Mouse (Mus musculus): ENCODE measurements around the gene Klhl30.

Klhl30 gene

DNA sequence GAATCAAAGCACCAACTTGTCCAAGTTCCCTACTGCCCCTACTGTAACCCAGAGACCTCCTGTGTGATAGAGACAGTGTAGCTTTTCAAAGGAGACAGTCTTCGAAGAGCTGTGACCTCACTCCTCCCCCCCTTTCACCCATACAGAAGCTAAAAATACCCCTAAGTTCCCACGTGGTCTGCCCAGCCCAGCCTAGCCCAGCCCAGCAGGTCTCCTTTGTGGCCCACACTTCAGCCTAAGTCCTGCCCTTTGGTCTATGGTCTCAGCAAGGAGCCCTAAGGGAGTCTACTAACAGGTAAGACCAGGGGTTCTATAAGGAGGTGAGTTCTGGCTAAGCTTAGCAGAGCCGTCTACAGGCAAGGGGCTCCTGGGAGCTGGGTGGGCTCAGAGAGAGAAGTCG, at the start of gene Klhl30:
Gene Klhl30 (plus strand): TSS at position 176 of the 400 bp plus-strand sequence.
- DNase-seq (ENCODE audit: low read depth, low spot score), result no peak

DNA sequence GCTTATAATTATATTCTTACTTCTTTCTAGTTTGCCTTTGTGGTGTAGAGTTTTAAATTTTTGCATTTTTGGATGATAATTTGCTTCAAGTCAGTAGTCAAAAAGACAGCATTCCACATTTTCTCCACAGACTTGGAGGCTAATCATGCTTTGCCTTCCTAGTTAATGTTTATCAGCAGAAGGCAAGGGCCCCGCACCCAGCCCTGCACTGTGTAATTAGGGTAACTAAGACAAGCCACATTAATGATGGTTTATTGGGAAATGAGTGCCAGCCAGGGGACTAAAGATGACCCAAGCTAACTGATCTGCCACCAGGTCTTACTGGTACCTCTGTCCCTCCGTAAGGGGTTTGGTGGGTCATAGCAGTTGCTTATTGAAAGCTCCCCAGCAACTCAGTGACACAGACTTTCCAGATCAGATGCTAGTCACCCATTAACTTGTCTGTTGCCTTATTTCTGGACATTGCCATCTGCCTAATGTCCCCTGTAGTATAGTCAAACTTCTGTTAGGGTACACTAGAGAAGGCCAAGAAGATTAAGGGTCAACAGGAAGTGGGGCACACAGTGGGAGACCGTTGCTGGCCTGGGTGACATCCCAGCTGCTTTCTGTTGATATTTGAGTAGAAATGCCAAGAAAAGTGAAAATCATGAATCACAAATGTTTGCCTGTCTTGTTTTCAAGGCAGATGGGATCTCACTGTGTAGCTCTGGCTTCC, 49.5 kb upstream of the Klhl30 start:
- no peak for DNase-seq (ENCODE audit: low read depth, low spot score)

DNA sequence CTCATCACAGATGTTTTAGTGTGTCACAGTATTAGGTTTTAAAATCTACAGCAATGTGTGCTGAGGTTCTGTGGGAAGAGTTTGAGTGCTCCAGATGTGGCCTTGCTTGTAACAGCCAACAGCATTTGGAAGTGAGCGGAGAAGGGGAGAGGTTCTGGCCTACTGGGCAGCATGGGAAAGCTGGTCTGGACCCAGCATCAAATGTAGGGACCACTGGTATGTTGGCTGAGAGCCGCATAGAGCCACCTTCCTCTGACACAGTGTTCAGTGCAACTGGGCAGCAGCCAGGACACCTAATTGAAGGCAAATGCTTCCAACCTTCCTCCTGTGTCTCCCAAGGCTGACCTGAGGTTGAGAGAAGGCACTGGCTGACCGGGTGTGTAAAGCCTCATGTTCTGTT, 48.8 kb upstream of the Klhl30 start:
- DNase-seq (ENCODE audit: low read depth, low spot score), result no peak

DNA sequence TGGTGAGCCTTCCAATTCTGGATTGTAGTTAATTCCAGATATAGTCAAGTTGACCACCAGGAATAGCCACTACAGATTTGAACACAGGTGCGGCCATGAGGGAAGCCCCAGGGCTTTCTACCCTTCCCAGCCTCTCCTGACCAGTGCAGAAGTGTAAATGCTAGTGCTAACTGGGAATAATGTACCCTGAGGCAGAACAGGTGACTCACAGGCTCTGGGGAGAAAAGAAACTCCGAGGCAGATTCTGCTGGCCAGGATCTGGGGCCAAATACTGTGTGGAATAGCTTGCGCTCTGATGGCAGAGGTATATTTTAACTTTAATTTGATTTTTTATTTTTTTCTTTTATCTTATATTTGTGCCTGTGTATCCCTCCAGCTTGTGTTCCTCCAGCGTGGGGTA, 46.2 kb upstream of the Klhl30 start:
- DNase-seq (ENCODE audit: low read depth, low spot score), result no peak

GRCm38 (mm10) chr1:91309366-91310085, 41.3 kb upstream of the Klhl30 start:
- DNase-seq (ENCODE audit: low read depth, low spot score), result no peak

DNA sequence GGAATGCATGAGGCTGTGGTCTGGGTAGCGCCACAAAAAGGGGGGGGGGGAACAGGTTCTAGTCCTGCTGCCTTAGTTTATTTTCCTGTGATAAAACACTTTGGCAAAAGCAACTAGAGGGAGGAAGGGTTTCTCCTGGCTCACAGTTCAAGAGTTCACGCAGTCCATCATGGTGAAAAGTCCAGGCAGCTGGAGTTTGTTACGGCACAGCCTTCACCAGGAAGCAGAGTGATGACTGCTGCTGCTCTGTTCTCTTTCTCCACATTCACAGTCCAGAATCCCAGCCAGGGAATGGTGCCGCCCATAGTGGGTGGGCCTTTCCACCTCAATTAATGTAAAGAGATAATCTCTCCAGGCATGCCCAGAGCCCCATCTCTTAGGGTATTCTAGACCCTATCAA, 38.5 kb upstream of the Klhl30 start:
- DNase-seq (ENCODE audit: low read depth, low spot score), result no peak

- no peak for DNase-seq (ENCODE audit: low read depth, low spot score)
Measured at GRCm38 (mm10) chr1:91313251-91313650, 37.6 kb upstream of the Klhl30 start.

DNA sequence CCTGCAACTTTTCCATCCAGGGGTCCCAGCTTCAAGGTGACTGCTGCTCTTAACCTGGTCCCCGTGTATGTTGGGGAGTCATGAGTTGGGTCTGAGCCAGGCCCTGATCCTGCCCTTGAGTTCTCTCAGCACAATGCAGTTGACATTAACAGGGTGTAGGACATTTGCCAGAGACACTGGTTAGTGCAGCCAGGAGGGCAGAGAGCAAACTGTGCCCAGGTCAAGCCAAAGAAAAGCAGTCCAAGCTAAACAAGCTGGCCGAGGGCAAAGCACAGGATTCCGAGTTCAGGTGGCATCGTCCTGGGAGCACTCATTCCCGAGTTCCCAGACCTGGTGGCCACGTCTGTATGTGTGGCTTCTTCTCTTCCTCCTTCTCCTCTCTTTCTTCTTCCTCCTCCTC, 33.2 kb upstream of the Klhl30 start:
- DNase-seq (ENCODE audit: low read depth, low spot score), result no peak

- DNase-seq (ENCODE audit: low read depth, low spot score), result no peak
Measured at GRCm38 (mm10) chr1:91321760-91322438, 28.9 kb upstream of the Klhl30 start, which contains the start of gene Espnl. Gene Espnl, plus strand, starts transcription at chr1:91322075.

GRCm38 (mm10) chr1:91324646-91325045, 26.2 kb upstream of the Klhl30 start:
- no peak for DNase-seq (ENCODE audit: low read depth, low spot score)

DNA sequence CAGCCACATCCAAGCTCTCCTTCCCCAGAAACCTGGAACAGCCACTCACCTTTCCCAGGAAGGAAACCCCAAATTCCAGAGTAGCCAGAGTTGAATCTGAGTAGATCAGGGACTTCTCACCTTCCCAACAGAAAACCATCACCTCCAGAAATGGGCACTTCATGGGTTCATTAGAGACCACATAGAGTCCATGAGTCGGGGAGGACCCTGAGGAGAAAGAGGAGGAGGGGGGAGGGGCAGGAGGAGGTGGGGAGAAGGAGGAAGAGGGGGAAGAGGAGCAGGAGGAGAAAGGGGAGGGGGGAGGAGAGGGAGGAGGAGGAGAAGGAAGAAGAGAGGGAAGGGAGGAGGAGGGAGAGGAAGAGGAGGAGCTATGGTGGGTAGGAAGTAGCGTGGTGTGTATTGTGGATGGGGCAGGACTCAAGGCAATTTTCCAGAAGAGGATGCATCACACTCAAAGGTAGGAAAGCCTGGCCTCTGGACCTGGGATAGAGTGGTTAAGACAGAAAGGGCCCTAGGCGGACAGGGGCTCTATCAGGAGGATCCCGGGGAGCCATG, 25.3 kb upstream of the Klhl30 start:
- no peak for DNase-seq (ENCODE audit: low read depth, low spot score)

- DNase-seq (ENCODE audit: low read depth, low spot score), result no peak
Measured at GRCm38 (mm10) chr1:91332102-91332501, 18.7 kb upstream of the Klhl30 start.

GRCm38 (mm10) chr1:91333582-91333981, 17.2 kb upstream of the Klhl30 start:
- no peak for DNase-seq (ENCODE audit: low read depth, low spot score)

DNA sequence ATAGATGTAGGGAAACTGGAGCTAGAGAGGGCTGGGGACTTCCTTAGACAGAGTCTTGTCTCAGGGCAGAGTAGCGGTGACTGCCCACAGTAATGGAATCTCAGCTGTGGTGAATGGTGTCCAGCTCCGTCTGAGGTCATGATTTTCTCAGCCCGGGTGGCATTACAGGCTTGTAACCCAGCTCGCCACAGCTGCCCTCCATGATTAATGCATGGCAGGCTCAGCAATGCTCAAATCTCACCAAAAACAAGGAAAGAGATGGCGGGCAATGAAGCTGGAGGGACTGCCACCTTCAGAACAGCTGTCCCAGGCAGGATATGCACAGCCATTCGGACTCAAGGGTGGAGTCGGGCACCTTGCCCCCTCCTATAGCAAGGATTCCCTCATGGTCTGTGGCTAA, 13.5 kb upstream of the Klhl30 start:
- no peak for DNase-seq (ENCODE audit: low read depth, low spot score)

GRCm38 (mm10) chr1:91344001-91344400, 6.8 kb upstream of the Klhl30 start:
- no peak for DNase-seq (ENCODE audit: low read depth, low spot score)

DNA sequence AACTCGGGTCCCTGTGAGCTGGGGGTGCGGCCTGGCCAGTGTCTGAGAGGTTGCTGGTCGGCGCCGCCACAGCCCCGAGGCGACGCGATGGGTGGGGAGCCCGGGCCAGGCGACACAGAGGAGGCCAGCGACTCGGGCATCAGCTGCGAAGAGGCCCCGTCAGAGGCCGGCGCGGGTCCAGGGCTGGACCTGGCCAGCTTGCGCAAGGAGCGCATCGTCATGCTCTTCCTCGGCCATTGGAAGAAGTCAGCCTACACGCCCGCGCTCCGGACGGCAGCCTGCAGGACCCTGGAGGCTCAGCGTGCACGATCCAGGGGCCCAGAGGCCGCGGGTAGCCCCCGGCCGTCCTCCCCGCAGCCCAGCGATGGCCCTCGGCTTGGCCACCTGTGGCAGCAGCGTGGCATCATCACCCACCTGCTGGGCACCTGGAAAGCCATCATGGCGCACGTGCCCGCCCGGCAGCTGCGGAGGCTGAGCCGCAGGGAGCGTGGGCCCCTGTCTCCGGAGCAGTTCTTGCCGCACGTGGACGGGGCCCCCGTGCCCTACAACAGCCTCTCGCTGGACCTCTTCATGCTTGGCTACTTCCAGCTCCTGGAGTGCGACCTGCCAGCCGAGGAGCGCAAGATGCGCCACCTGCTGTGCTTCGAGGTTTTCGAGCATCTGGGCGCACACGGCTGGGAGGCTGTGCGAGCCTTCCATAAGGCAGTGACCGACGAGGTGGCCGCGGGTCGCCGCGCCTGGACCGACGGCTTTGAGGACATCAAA, 5.7 kb upstream of the Klhl30 start:
- DNase-seq (ENCODE audit: low read depth, low spot score), result no peak

DNA sequence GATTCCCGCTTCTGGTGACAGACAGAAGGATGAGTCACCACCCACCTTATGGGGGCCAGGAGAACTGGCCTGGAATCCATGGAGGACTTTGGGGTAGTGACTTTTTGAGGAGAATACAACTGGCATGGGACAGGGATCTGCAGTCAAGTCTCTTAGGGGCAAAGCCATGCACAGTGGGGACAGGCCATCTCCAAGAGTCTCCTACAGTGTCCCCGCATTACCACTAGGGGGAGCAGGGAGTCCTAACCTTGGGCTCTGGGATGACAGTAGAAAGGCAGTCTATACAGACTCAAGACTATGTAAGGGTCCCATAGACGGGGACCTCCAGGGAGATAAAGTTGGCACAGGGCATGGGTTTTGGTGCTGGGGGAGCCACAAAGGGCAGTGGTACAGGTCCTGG, 3.9 kb upstream of the Klhl30 start:
- peak; percentile 76 for DNase-seq (ENCODE audit: low read depth, low spot score)

DNA sequence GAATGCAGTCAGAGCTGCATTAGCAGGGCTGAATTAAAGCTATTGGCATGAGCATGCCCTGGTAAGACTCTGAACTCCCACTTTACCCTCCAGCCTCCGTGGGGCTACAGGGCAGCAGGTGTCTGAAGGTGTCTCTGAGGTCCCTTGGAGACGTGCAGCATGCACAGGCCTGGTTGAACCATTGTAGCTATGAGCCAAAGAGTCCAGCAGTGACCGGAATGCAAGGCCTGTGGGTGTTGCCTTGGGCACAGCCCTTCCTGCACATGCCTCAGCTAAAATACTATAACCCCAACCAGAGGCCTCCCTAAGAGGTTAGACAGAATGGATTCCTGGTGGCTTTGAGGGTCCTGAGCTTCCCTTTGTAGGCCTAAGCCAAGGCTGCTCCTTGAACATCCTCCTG, 433 bp downstream of the Klhl30 start:
- DNase-seq (ENCODE audit: low read depth, low spot score), result no peak

- DNase-seq (ENCODE audit: low read depth, low spot score), result no peak
Measured at GRCm38 (mm10) chr1:91352277-91352676, 1.5 kb downstream of the Klhl30 start.

DNA sequence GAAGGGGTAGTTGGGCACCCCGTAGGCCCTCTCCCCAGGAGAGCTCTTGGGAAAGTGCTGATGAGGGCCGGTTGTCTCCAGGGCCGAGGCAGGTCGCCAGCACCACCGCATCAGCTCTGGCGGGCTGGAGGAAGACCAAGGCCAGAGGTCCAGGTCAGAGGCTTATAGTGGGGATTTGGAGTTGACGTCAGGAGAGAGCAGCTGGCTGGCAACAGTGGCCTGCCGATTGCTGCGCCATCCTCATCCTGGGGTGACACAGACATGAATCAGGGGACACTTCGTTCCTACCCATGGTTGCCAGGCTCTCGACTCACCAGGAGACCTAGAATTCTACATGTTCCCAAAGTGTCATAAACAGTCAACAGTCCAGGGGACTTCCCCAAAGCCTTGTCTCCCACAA, 5.3 kb downstream of the Klhl30 start:
- DNase-seq (ENCODE audit: low read depth, low spot score), result no peak

GRCm38 (mm10) chr1:91362113-91362512, 11.3 kb downstream of the Klhl30 start:
- DNase-seq (ENCODE audit: low read depth, low spot score), result no peak

Data from CD4-positive, CD25-positive, alpha-beta regulatory T cell, adult 2 months (primary cell).